Mouse (Mus musculus) ES-E14 (cell line): Measurements from ENCODE around the gene Rnf41. TPM values are rescaled to one million over a fixed set of nuclear protein-coding genes. Genes with fewer than 3 reads are reported as not detected.
A peak's percentile ranks its signal among the peaks of the same experiment; 100 is the strongest.

Experiments
- DNase-seq: peaks from one replicate; pipeline ENCODE4 v3.0.0-alpha.2; 2013; ENCODE audit warnings: low read depth, low spot score
- H3K27ac ChIP-seq: 2 replicates; pipeline ENCODE4 v1.5.1; 2012; ENCODE audit warnings: low read depth, mild to moderate bottlenecking, low read length, moderate library complexity, mixed read lengths; ENCODE audit not compliant: poor library complexity, insufficient read depth, severe bottlenecking
- H3K36me3 ChIP-seq: 2 replicates; pipeline ENCODE4 v1.6.1; 2012; ENCODE audit warnings: mild to moderate bottlenecking, low read length, moderate library complexity, mixed read lengths; ENCODE audit not compliant: control insufficient read depth, poor library complexity, insufficient read depth, severe bottlenecking
- H3K4me1 ChIP-seq, 2 experiments: fragments of 150-350 bp in 1 of 2; sonication (generic) in 1 of 2; 2 replicates each; pipeline ENCODE4 v1.6.1; 2012; ENCODE audit warnings: low read length in 2 of 2, mild to moderate bottlenecking in 1 of 2, mixed read lengths in 1 of 2; ENCODE audit not compliant: control insufficient read depth in 2 of 2, insufficient read depth in 2 of 2, poor library complexity in 1 of 2
- H3K4me3 ChIP-seq, 2 experiments: fragments of 150-350 bp in 1 of 2; sonication (generic) in 1 of 2; 2 replicates each; pipeline ENCODE4 v1.5.1; 2012; ENCODE audit warnings: low read length in 2 of 2, low read depth in 1 of 2, mild to moderate bottlenecking in 1 of 2, mixed read lengths in 1 of 2; ENCODE audit not compliant: insufficient read depth in 1 of 2, poor library complexity in 1 of 2, severe bottlenecking in 1 of 2
- H3K9ac ChIP-seq: 2 replicates; pipeline ENCODE4 v1.6.1; 2012; ENCODE audit warnings: low read depth, mild to moderate bottlenecking, low read length, mixed read lengths; ENCODE audit not compliant: poor library complexity, insufficient read depth, severe bottlenecking
- H3K9me3 ChIP-seq: fragments of 150-350 bp; sonication (generic); 2 replicates; pipeline ENCODE4 v1.6.1; 2012; ENCODE audit warnings: low read depth, mild to moderate bottlenecking, low read length; ENCODE audit not compliant: control insufficient read depth, insufficient read depth
- CHD2 ChIP-seq: IDR thresholded peaks from 2 replicates; pipeline ENCODE4 v1.6.1; 2014; ENCODE audit warnings: mild to moderate bottlenecking, low read depth, low read length, inconsistent platforms
- HCFC1 ChIP-seq: IDR thresholded peaks from 2 replicates; pipeline ENCODE4 v1.6.1; 2012; ENCODE audit warnings: low read length, inconsistent platforms, borderline replicate concordance; ENCODE audit not compliant: insufficient read depth
- MAFK ChIP-seq: IDR thresholded peaks from 2 replicates; pipeline ENCODE4 v1.6.1; 2014; ENCODE audit warnings: mild to moderate bottlenecking, low read depth, low read length, inconsistent platforms; ENCODE audit not compliant: insufficient read depth
- ZC3H11A ChIP-seq: IDR thresholded peaks from 2 replicates; pipeline ENCODE4 v1.6.1; 2012; ENCODE audit warnings: low read depth, mild to moderate bottlenecking, inconsistent platforms, low read length, borderline replicate concordance
- ZNF384 ChIP-seq: IDR thresholded peaks from 2 replicates; pipeline ENCODE4 v1.6.1; 2012; ENCODE audit warnings: low read depth, low read length, inconsistent platforms
- in situ Hi-C, 2 experiments: fragments of 600-800 bp; cut with MboI; formaldehyde crosslinking; loops; one replicate each; pipeline ENCODE4 v1.15.1; 2025; ENCODE audit warnings: low sequenced_read_pairs in 2 of 2, inconsistent platforms in 1 of 2; ENCODE audit not compliant: unreplicated experiment in 2 of 2
- total RNA-seq: library from RNA; depleted of rRNA; stranded (reverse); fragments of 300-350 nt; gene quantifications from 2 replicates; pipeline ENCODE4 v1.2.3, GENCODE M21; 2012

The Rnf41 gene
- total RNA-seq, 1 experiment = 41.3 TPM

- in situ Hi-C loops = no loop called here
- H3K4me3 ChIP-seq = no peak within 1 kb of the TSS
- peaks cover 7% of the 10 kb centered on the region; the same call in 1 of the 2 replicates for H3K36me3 ChIP-seq
- H3K27ac ChIP-seq = no peak within 1 kb of the TSS; the same call in 1 of the 2 replicates
- no peak for DNase-seq
- TF ChIP-seq ZNF384 (no peak), CHD2 (no peak), HCFC1 (no peak), MAFK (no peak), ZC3H11A (no peak)
- H3K9ac ChIP-seq = no peak within 1 kb of the TSS
- no peaks in the 10 kb centered on the region for H3K9me3 ChIP-seq
- H3K4me1 ChIP-seq = peaks cover 0 to 7% of the 10 kb centered on the region in 2 experiments; a peak in 1 of 4 replicates
Observed at GRCm38 (mm10) chr10:128401056-128401455, 10.4 kb upstream of the Rnf41 start, which contains the start of gene Slc39a5. Gene Slc39a5, minus strand, starts transcription at chr10:128401229.

GRCm38 (mm10) chr10:128401638-128402037, 9.8 kb upstream of the Rnf41 start:
- Histone ChIP-seq H3K36me3 (peaks cover 4% of the 10 kb centered on the region; the same call in 1 of the 2 replicates), H3K9me3 (no peaks in the 10 kb centered on the region), H3K27ac (no peak overlapping the region; the same call in 1 of the 2 replicates), H3K9ac (no peak overlapping the region), H3K4me1 (peaks cover 0 to 4% of the 10 kb centered on the region in 2 experiments; a peak in 1 of 4 replicates), H3K4me3 (no peak overlapping the region)
- TF ChIP-seq ZC3H11A = no peak
- TF ChIP-seq CHD2 = no peak
- TF ChIP-seq MAFK = no peak
- TF ChIP-seq ZNF384 = no peak
- no peak for TF ChIP-seq HCFC1
- no peak for DNase-seq
- in situ Hi-C loops = no loop called here

GRCm38 (mm10) chr10:128403931-128404330, 7.5 kb upstream of the Rnf41 start:
- Histone ChIP-seq H3K4me1 (peaks cover 0 to 4% of the 10 kb centered on the region in 2 experiments; a peak in 1 of 4 replicates), H3K9me3 (no peaks in the 10 kb centered on the region), H3K9ac (no peak overlapping the region), H3K36me3 (peaks cover 10% of the 10 kb centered on the region; the same call in 1 of the 2 replicates), H3K27ac (no peak overlapping the region), H3K4me3 (no peak overlapping the region)
- in situ Hi-C loops = no loop called here
- no peak for DNase-seq
- TF ChIP-seq HCFC1 (no peak), ZNF384 (no peak), CHD2 (no peak), MAFK (no peak), ZC3H11A (no peak)

- Histone ChIP-seq H3K9me3 (no peaks in the 10 kb centered on the region), H3K36me3 (peaks cover 9% of the 10 kb centered on the region; the same call in 1 of the 2 replicates), H3K9ac (peak overlapping the region; percentile 83), H3K4me1 (peaks cover 2 to 5% of the 10 kb centered on the region in 2 experiments; a peak in 1 of 4 replicates), H3K4me3 (peak overlapping the region; percentile 81 to 83), H3K27ac (peak overlapping the region; percentile 59)
- in situ Hi-C loops = no loop called here
- TF ChIP-seq CHD2 (no peak), ZC3H11A (no peak), ZNF384 (no peak), HCFC1 (no peak), MAFK (no peak)
- no peak for DNase-seq
Observed at GRCm38 (mm10) chr10:128408591-128409535, 2.6 kb upstream of the Rnf41 start.
